Mouse (Mus musculus) forebrain, embryonic 15.5 days (tissue): ENCODE measurements at regions not wholly inside any gene's neighbourhood (a gene's known extent, or its start where the extent isn't known, plus 50 kb on each side); places are given as distances from the start of the nearest gene placed in this dataset.

ENCODE experiments used
- ATAC-seq: fragments of 200-750 bp; cut with Nextera tagmentation; replicated peaks from 2 replicates; pipeline ENCODE4 v1.8.0; 2017; ENCODE audit warnings: mild to moderate bottlenecking, moderate TSS enrichment, moderate library complexity
- H3K27ac ChIP-seq: fragments of 300-500 bp; sonication (generic); replicated peaks from 2 replicates; pipeline ENCODE4 v1.5.1; 2015; ENCODE audit warnings: mild to moderate bottlenecking, inconsistent platforms
- H3K27me3 ChIP-seq: fragments of 300-500 bp; sonication (generic); 2 replicates; pipeline ENCODE4 v1.6.1; 2015; ENCODE audit warnings: inconsistent platforms
- H3K36me3 ChIP-seq: fragments of 300-500 bp; sonication (generic); 2 replicates; pipeline ENCODE4 v1.6.1; 2015; ENCODE audit warnings: mild to moderate bottlenecking, inconsistent platforms
- H3K4me1 ChIP-seq: fragments of 300-500 bp; sonication (generic); 2 replicates; pipeline ENCODE4 v1.6.1; 2015; ENCODE audit warnings: inconsistent platforms
- H3K4me2 ChIP-seq: fragments of 300-500 bp; sonication (generic); replicated peaks from 2 replicates; pipeline ENCODE4 v1.6.1; 2015; ENCODE audit warnings: mild to moderate bottlenecking, inconsistent platforms
- H3K4me3 ChIP-seq: fragments of 300-500 bp; sonication (generic); 2 replicates; pipeline ENCODE4 v1.5.1; 2015; ENCODE audit warnings: mild to moderate bottlenecking, inconsistent platforms
- H3K9ac ChIP-seq: fragments of 300-500 bp; sonication (generic); replicated peaks from 2 replicates; pipeline ENCODE4 v1.6.1; 2015; ENCODE audit warnings: mild to moderate bottlenecking, inconsistent platforms
- H3K9me3 ChIP-seq: fragments of 300-500 bp; sonication (generic); 2 replicates; pipeline ENCODE4 v1.6.1; 2016; ENCODE audit warnings: inconsistent platforms
- WGBS: fragments of 180-500 bp; shearing (Covaris S2); methylation state at CpG from one replicate; pipeline ENCODE4 v1.1.7; 2015; ENCODE audit warnings: mixed read lengths; 5-methylcytosine and 5-hydroxymethylcytosine counted together

GRCm38 (mm10) chr1:92776353-92776752 lies 55.1 kb upstream of the Gpc1 start:
- Histone ChIP-seq H3K9me3 (no peaks in the 10 kb centered on the region), H3K27me3 (no peaks in the 10 kb centered on the region), H3K36me3 (no peaks in the 10 kb centered on the region), H3K27ac (no peak overlapping the region), H3K4me1 (peaks cover 16% of the 10 kb centered on the region), H3K9ac (no peak overlapping the region), H3K4me3 (no peak overlapping the region), H3K4me2 (no peak overlapping the region)
- WGBS = 87% methylated on average over 4 of the region's 4 CpGs
- ATAC-seq = no peak

- Histone ChIP-seq H3K9me3 (no peaks in the 10 kb centered on the region), H3K9ac (no peak overlapping the region), H3K4me2 (no peak overlapping the region), H3K27me3 (no peaks in the 10 kb centered on the region), H3K36me3 (no peaks in the 10 kb centered on the region), H3K4me1 (peaks cover 16% of the 10 kb centered on the region), H3K4me3 (no peak overlapping the region), H3K27ac (no peak overlapping the region)
- 86% methylated on average over 3 of the region's 3 CpGs for WGBS
- ATAC-seq = no peak
Measured at GRCm38 (mm10) chr1:92775908-92776307, 55.5 kb upstream of the Gpc1 start.

GRCm38 (mm10) chr1:92774743-92775692 lies 56.4 kb upstream of the Gpc1 start:
- ATAC-seq = no peak
- no peaks in the 10 kb centered on the region for H3K27me3 ChIP-seq
- 44% methylated on average over 16 of the region's 16 CpGs for WGBS

GRCm38 (mm10) chr1:92774006-92774405 lies 57.4 kb upstream of the Gpc1 start:
- Histone ChIP-seq H3K27ac (no peak overlapping the region), H3K4me2 (no peak overlapping the region), H3K4me1 (peaks cover 27% of the 10 kb centered on the region), H3K36me3 (no peaks in the 10 kb centered on the region), H3K9me3 (no peaks in the 10 kb centered on the region), H3K4me3 (no peak overlapping the region), H3K27me3 (no peaks in the 10 kb centered on the region), H3K9ac (no peak overlapping the region)
- no peak for ATAC-seq
- 67% methylated on average over 3 of the region's 3 CpGs for WGBS

More at GRCm38 (mm10) chr1:92774743-92775692, 56.4 kb upstream of the Gpc1 start:
- Histone ChIP-seq H3K4me3 (no peak overlapping the region), H3K9me3 (no peaks in the 10 kb centered on the region), H3K4me2 (no peak overlapping the region), H3K27ac (no peak overlapping the region), H3K4me1 (peaks cover 21% of the 10 kb centered on the region), H3K9ac (no peak overlapping the region), H3K36me3 (no peaks in the 10 kb centered on the region)

GRCm38 (mm10) chr1:92772784-92773113 lies 58.7 kb upstream of the Gpc1 start:
- no peak overlapping the region for H3K4me3 ChIP-seq
- ATAC-seq = no peak
- H3K4me2 ChIP-seq = no peak overlapping the region
- H3K27ac ChIP-seq = no peak overlapping the region
- no peaks in the 10 kb centered on the region for H3K9me3 ChIP-seq
- no peak overlapping the region for H3K9ac ChIP-seq
- WGBS = 35% methylated on average over 10 of the region's 10 CpGs
- H3K36me3 ChIP-seq = no peaks in the 10 kb centered on the region
- no peaks in the 10 kb centered on the region for H3K27me3 ChIP-seq
- H3K4me1 ChIP-seq = peaks cover 27% of the 10 kb centered on the region

GRCm38 (mm10) chr1:92772101-92772783 lies 59.2 kb upstream of the Gpc1 start:
- no peak overlapping the region for H3K27ac ChIP-seq
- no peaks in the 10 kb centered on the region for H3K36me3 ChIP-seq
- H3K4me2 ChIP-seq = no peak overlapping the region
- no peak for ATAC-seq
- H3K4me3 ChIP-seq = no peak overlapping the region
- WGBS = 68% methylated on average over 9 of the region's 9 CpGs
- H3K9me3 ChIP-seq = no peaks in the 10 kb centered on the region
- no peaks in the 10 kb centered on the region for H3K27me3 ChIP-seq
- no peak overlapping the region for H3K9ac ChIP-seq
- H3K4me1 ChIP-seq = peaks cover 27% of the 10 kb centered on the region

GRCm38 (mm10) chr1:92769696-92770095 lies 61.7 kb upstream of the Gpc1 start:
- Histone ChIP-seq H3K36me3 (no peaks in the 10 kb centered on the region), H3K9me3 (no peaks in the 10 kb centered on the region), H3K27ac (peak overlapping the region; percentile 55), H3K4me1 (peaks cover 27% of the 10 kb centered on the region), H3K4me2 (no peak overlapping the region), H3K9ac (no peak overlapping the region), H3K27me3 (no peaks in the 10 kb centered on the region), H3K4me3 (no peak overlapping the region)
- WGBS = 28% methylated on average over 7 of the region's 7 CpGs
- ATAC-seq = peak; percentile 20; the same call in 1 of the 2 replicates

- no peaks in the 10 kb centered on the region for H3K27me3 ChIP-seq
- no peak overlapping the region for H3K9ac ChIP-seq
- no peaks in the 10 kb centered on the region for H3K9me3 ChIP-seq
- ATAC-seq = no peak
- no peak overlapping the region; the same call in 1 of the 2 replicates for H3K27ac ChIP-seq
- no peak overlapping the region for H3K4me2 ChIP-seq
- H3K4me1 ChIP-seq = peaks cover 27% of the 10 kb centered on the region
- H3K36me3 ChIP-seq = no peaks in the 10 kb centered on the region
- WGBS = 80% methylated on average over 4 of the region's 4 CpGs
- H3K4me3 ChIP-seq = no peak overlapping the region
Measured at GRCm38 (mm10) chr1:92769156-92769555, 62.3 kb upstream of the Gpc1 start.

GRCm38 (mm10) chr1:92766496-92766895 lies 64.9 kb upstream of the Gpc1 start:
- Histone ChIP-seq H3K9me3 (no peaks in the 10 kb centered on the region), H3K27ac (no peak overlapping the region), H3K36me3 (no peaks in the 10 kb centered on the region), H3K9ac (no peak overlapping the region), H3K4me2 (no peak overlapping the region), H3K27me3 (no peaks in the 10 kb centered on the region), H3K4me1 (peaks cover 12% of the 10 kb centered on the region), H3K4me3 (no peak overlapping the region)
- 92% methylated on average over 7 of the region's 7 CpGs for WGBS
- ATAC-seq = no peak

GRCm38 (mm10) chr1:92754793-92755488 lies 76.5 kb upstream of the Gpc1 start:
- WGBS = 48% methylated on average over 20 of the region's 20 CpGs
- no peak overlapping the region for H3K9ac ChIP-seq
- 0 out of 2 replicates have a peak, but pooled peaks have one; percentile 44 for ATAC-seq
- H3K9me3 ChIP-seq = no peaks in the 10 kb centered on the region
- no peak overlapping the region for H3K4me3 ChIP-seq
- H3K4me1 ChIP-seq = peaks cover 23% of the 10 kb centered on the region
- no peaks in the 10 kb centered on the region for H3K27me3 ChIP-seq
- peak overlapping the region; percentile 7 for H3K27ac ChIP-seq
- no peaks in the 10 kb centered on the region for H3K36me3 ChIP-seq
- no peak overlapping the region for H3K4me2 ChIP-seq

- no peak overlapping the region for H3K9ac ChIP-seq
- H3K4me3 ChIP-seq = no peak overlapping the region
- no peak for ATAC-seq
- H3K4me1 ChIP-seq = peaks cover 23% of the 10 kb centered on the region
- 62% methylated on average over 4 of the region's 4 CpGs for WGBS
- H3K27me3 ChIP-seq = no peaks in the 10 kb centered on the region
- H3K36me3 ChIP-seq = no peaks in the 10 kb centered on the region
- no peaks in the 10 kb centered on the region for H3K9me3 ChIP-seq
- H3K27ac ChIP-seq = no peak overlapping the region
- no peak overlapping the region for H3K4me2 ChIP-seq
Measured at GRCm38 (mm10) chr1:92751700-92752136, 79.7 kb upstream of the Gpc1 start.

GRCm38 (mm10) chr1:92749475-92749874 lies 82.0 kb upstream of the Gpc1 start:
- ATAC-seq = no peak
- 82% methylated on average over 7 of the region's 7 CpGs for WGBS
- Histone ChIP-seq H3K27ac (0 out of 2 replicates have a peak overlapping the region, but pooled peaks have one; percentile 13), H3K4me1 (peaks cover 35% of the 10 kb centered on the region), H3K27me3 (no peaks in the 10 kb centered on the region), H3K9me3 (no peaks in the 10 kb centered on the region), H3K9ac (no peak overlapping the region), H3K4me3 (no peak overlapping the region), H3K36me3 (no peaks in the 10 kb centered on the region), H3K4me2 (no peak overlapping the region)
